Mouse (Mus musculus) intestine, embryonic 14.5 days (tissue): ENCODE data around the gene Gpsm2. TPM values are rescaled to one million over a fixed set of nuclear protein-coding genes. Genes with fewer than 3 reads are reported as not detected.
"Not testable (repeated sequence)": the region's sequence is repeated elsewhere in the genome, so short reads cannot be mapped to it uniquely, and the experiment has no call there.

Source experiments
- ATAC-seq: fragments of 200-750 bp; cut with Nextera tagmentation; replicated peaks from 2 replicates; pipeline ENCODE4 v1.8.0; 2017; ENCODE audit warnings: low read depth, moderate number of reproducible peaks, moderate TSS enrichment, moderate library complexity; ENCODE audit not compliant: low FRiP score, low TSS enrichment
- DNase-seq: peaks from one replicate; pipeline ENCODE4 v3.0.0-alpha.2; 2018; ENCODE audit warnings: low spot score
- H3K27ac ChIP-seq: fragments of 300-500 bp; sonication (generic); 2 replicates; pipeline ENCODE4 v1.5.1; 2014; ENCODE audit warnings: low read depth, mild to moderate bottlenecking, control low read depth
- H3K27me3 ChIP-seq: fragments of 300-500 bp; sonication (generic); replicated peaks from 2 replicates; pipeline ENCODE4 v1.6.1; 2014; ENCODE audit warnings: low read length, control low read depth; ENCODE audit not compliant: control insufficient read depth, insufficient read depth
- H3K36me3 ChIP-seq: fragments of 300-500 bp; sonication (generic); 2 replicates; pipeline ENCODE4 v1.6.1; 2014; ENCODE audit warnings: low read length, control low read depth; ENCODE audit not compliant: control insufficient read depth, insufficient read depth
- H3K4me1 ChIP-seq: fragments of 300-500 bp; sonication (generic); replicated peaks from 2 replicates; pipeline ENCODE4 v1.6.1; 2014; ENCODE audit warnings: low read length, control low read depth, mixed read lengths; ENCODE audit not compliant: control insufficient read depth, insufficient read depth
- H3K4me2 ChIP-seq: fragments of 300-500 bp; sonication (generic); 2 replicates; pipeline ENCODE4 v1.6.1; 2014; ENCODE audit warnings: low read length
- H3K4me3 ChIP-seq: fragments of 300-500 bp; sonication (generic); 2 replicates; pipeline ENCODE4 v1.5.1; 2014; ENCODE audit warnings: low read depth, low read length, control low read depth, mixed read lengths
- H3K9ac ChIP-seq: fragments of 300-500 bp; sonication (generic); 2 replicates; pipeline ENCODE4 v1.6.1; 2014; ENCODE audit warnings: mild to moderate bottlenecking, low read length
- H3K9me3 ChIP-seq: fragments of 300-500 bp; sonication (generic); 2 replicates; pipeline ENCODE4 v1.6.1; 2016; ENCODE audit warnings: low read length, control low read depth; ENCODE audit not compliant: control insufficient read depth
- WGBS: fragments of 180-500 bp; shearing (Covaris S2); extraction: QIAGEN DNeasy Blood & Tissue Kit; methylation state at CpG from one replicate; pipeline ENCODE4 v1.1.7; 2014; 5-methylcytosine and 5-hydroxymethylcytosine counted together
- polyA plus RNA-seq: library from polyadenylated mRNA; unstranded; fragments of >200 nt; fragmentation: Nextera tagmentation; extraction: Ambion mirVana; gene quantifications from 2 replicates; pipeline ENCODE4 v1.2.1, GENCODE M21; 2014

Gene Gpsm2
- polyA plus RNA-seq, 1 experiment from 2014 or later = 55.8 TPM

- Histone ChIP-seq H3K4me1 (peaks cover 11% of the 10 kb centered on the region), H3K36me3 (peaks cover 23% of the 10 kb centered on the region), H3K9me3 (no peaks in the 10 kb centered on the region), H3K27me3 (no peaks in the 10 kb centered on the region), H3K27ac (no peak overlapping the region), H3K9ac (no peak overlapping the region), H3K4me3 (no peak overlapping the region), H3K4me2 (no peak overlapping the region)
- peak; percentile 13 for DNase-seq
- WGBS = 95% methylated on average over 9 of the region's 9 CpGs
- no peak for ATAC-seq
Observed at GRCm38 (mm10) chr3:108658612-108659011, 63.5 kb downstream of the Gpsm2 start.

GRCm38 (mm10) chr3:108655486-108655885 is 66.6 kb downstream of the Gpsm2 start:
- Histone ChIP-seq H3K36me3 (no peaks in the 10 kb centered on the region), H3K4me3 (no peak overlapping the region), H3K4me1 (peaks cover 11% of the 10 kb centered on the region), H3K9me3 (no peaks in the 10 kb centered on the region), H3K9ac (no peak overlapping the region), H3K27ac (no peak overlapping the region), H3K27me3 (no peaks in the 10 kb centered on the region), H3K4me2 (no peak overlapping the region)
- 87% methylated on average over 7 of the region's 7 CpGs for WGBS
- ATAC-seq (no peak), DNase-seq (no peak)

- H3K9me3 ChIP-seq = no peaks in the 10 kb centered on the region
Observed at GRCm38 (mm10) chr3:108654566-108654965, 67.5 kb downstream of the Gpsm2 start.

GRCm38 (mm10) chr3:108653710-108654379 is 68.3 kb downstream of the Gpsm2 start, which contains the start of gene Clcc1:
Clcc1 (plus strand) TSS chr3:108653913.
- Histone ChIP-seq H3K4me1 (peaks cover 11% of the 10 kb centered on the region), H3K27ac (peak within 1 kb of the TSS; percentile 83), H3K27me3 (no peaks in the 10 kb centered on the region), H3K36me3 (no peaks in the 10 kb centered on the region), H3K4me2 (peak within 1 kb of the TSS; percentile 72), H3K4me3 (peak within 1 kb of the TSS; percentile 87), H3K9me3 (no peaks in the 10 kb centered on the region), H3K9ac (peak within 1 kb of the TSS; percentile 86)
- WGBS = under 1% methylated on average over 57 of the region's 57 CpGs
- peak; percentile 95 for DNase-seq
- peak; percentile 97 for ATAC-seq

More at GRCm38 (mm10) chr3:108654566-108654965, 67.5 kb downstream of the Gpsm2 start:
- Histone ChIP-seq H3K4me3 (peak overlapping the region; percentile 87), H3K27me3 (no peaks in the 10 kb centered on the region), H3K36me3 (no peaks in the 10 kb centered on the region), H3K27ac (no peak overlapping the region), H3K4me2 (peak overlapping the region; percentile 72), H3K9ac (peak overlapping the region; percentile 86), H3K4me1 (peaks cover 11% of the 10 kb centered on the region)
- peak; percentile 62 for DNase-seq
- WGBS = 24% methylated on average over 14 of the region's 14 CpGs
- ATAC-seq = no peak

GRCm38 (mm10) chr3:108652866-108653642 is 69.1 kb downstream of the Gpsm2 start:
- no peak overlapping the region for H3K9ac ChIP-seq
- ATAC-seq (no peak), DNase-seq (no peak)
- H3K4me1 ChIP-seq = peaks cover 11% of the 10 kb centered on the region
- no peaks in the 10 kb centered on the region for H3K9me3 ChIP-seq
- H3K27ac ChIP-seq = no peak overlapping the region
- peak overlapping the region; percentile 50 for H3K4me2 ChIP-seq
- WGBS = 20% methylated on average over 9 of the region's 9 CpGs
- H3K4me3 ChIP-seq = peak overlapping the region; percentile 87; the same call in 1 of the 2 replicates
- H3K36me3 ChIP-seq = no peaks in the 10 kb centered on the region
- no peaks in the 10 kb centered on the region for H3K27me3 ChIP-seq

GRCm38 (mm10) chr3:108647681-108648080 is 74.4 kb downstream of the Gpsm2 start:
- not testable (repeated sequence) for H3K4me3 ChIP-seq, H3K4me1 ChIP-seq, H3K27me3 ChIP-seq, H3K4me2 ChIP-seq, H3K36me3 ChIP-seq, H3K9ac ChIP-seq, H3K9me3 ChIP-seq, DNase-seq, H3K27ac ChIP-seq, ATAC-seq
- 54% methylated on average over 5 of the region's 5 CpGs for WGBS

- DNase-seq = no peak
- ATAC-seq = no peak
- no peak overlapping the region for H3K4me2 ChIP-seq
- 63% methylated on average over 7 of the region's 7 CpGs for WGBS
- no peak overlapping the region for H3K4me3 ChIP-seq
- H3K27me3 ChIP-seq = no peaks in the 10 kb centered on the region
- H3K9me3 ChIP-seq = no peaks in the 10 kb centered on the region
- no peak overlapping the region for H3K9ac ChIP-seq
- no peaks in the 10 kb centered on the region for H3K36me3 ChIP-seq
- H3K27ac ChIP-seq = no peak overlapping the region
- H3K4me1 ChIP-seq = no peaks in the 10 kb centered on the region
Observed at GRCm38 (mm10) chr3:108646036-108646435, 76.1 kb downstream of the Gpsm2 start.

- Histone ChIP-seq H3K36me3 (no peaks in the 10 kb centered on the region), H3K4me2 (no peak overlapping the region), H3K9me3 (no peaks in the 10 kb centered on the region), H3K4me3 (no peak overlapping the region), H3K4me1 (no peaks in the 10 kb centered on the region), H3K9ac (no peak overlapping the region), H3K27me3 (no peaks in the 10 kb centered on the region), H3K27ac (no peak overlapping the region)
- 89% methylated on average over 3 of the region's 3 CpGs for WGBS
- ATAC-seq (no peak), DNase-seq (no peak)
Observed at GRCm38 (mm10) chr3:108644856-108645255, 77.3 kb downstream of the Gpsm2 start.
